Mouse (Mus musculus) stomach, embryonic 16.5 days (tissue): ENCODE measurements around the gene Coq5. TPM values are rescaled to one million over a fixed set of nuclear protein-coding genes. Genes with fewer than 3 reads are reported as not detected.
A peak's percentile ranks its signal among the peaks of the same experiment; 100 is the strongest.

ENCODE experiments used
- ATAC-seq: fragments of 200-750 bp; cut with Nextera tagmentation; 2 replicates; pipeline ENCODE4 v1.8.0; 2017; ENCODE audit warnings: moderate number of reproducible peaks, moderate TSS enrichment; ENCODE audit not compliant: insufficient read depth, low FRiP score
- H3K27ac ChIP-seq: fragments of 300-500 bp; sonication (generic); 2 replicates; pipeline ENCODE4 v1.5.1; 2014; ENCODE audit warnings: low read length
- H3K27me3 ChIP-seq: fragments of 300-500 bp; sonication (generic); 2 replicates; pipeline ENCODE4 v1.6.1; 2014; ENCODE audit warnings: low read length, control low read depth, mixed read lengths; ENCODE audit not compliant: control insufficient read depth, insufficient read depth
- H3K36me3 ChIP-seq: fragments of 300-500 bp; sonication (generic); 2 replicates; pipeline ENCODE4 v1.6.1; 2014; ENCODE audit warnings: low read length; ENCODE audit not compliant: control insufficient read depth, insufficient read depth
- H3K4me1 ChIP-seq: fragments of 300-500 bp; sonication (generic); 2 replicates; pipeline ENCODE4 v1.6.1; 2014; ENCODE audit warnings: low read length, control low read depth, mixed read lengths; ENCODE audit not compliant: control insufficient read depth, insufficient read depth
- H3K4me2 ChIP-seq: fragments of 300-500 bp; sonication (generic); 2 replicates; pipeline ENCODE4 v1.6.1; 2014; ENCODE audit warnings: low read depth, low read length, mixed read lengths
- H3K4me3 ChIP-seq: fragments of 300-500 bp; sonication (generic); replicated peaks from 2 replicates; pipeline ENCODE4 v1.5.1; 2014; ENCODE audit warnings: mild to moderate bottlenecking, low read length
- H3K9ac ChIP-seq: fragments of 300-500 bp; sonication (generic); 2 replicates; pipeline ENCODE4 v1.6.1; 2014; ENCODE audit warnings: low read length
- H3K9me3 ChIP-seq: fragments of 300-500 bp; sonication (generic); replicated peaks from 2 replicates; pipeline ENCODE4 v1.6.1; 2016; ENCODE audit warnings: low read length, control low read depth; ENCODE audit not compliant: control insufficient read depth
- WGBS: fragments of 180-500 bp; shearing (Covaris S2); extraction: QIAGEN DNeasy Blood & Tissue Kit; methylation state at CpG from one replicate; pipeline ENCODE4 v1.1.7; 2014; 5-methylcytosine and 5-hydroxymethylcytosine counted together
- polyA plus RNA-seq: library from polyadenylated mRNA; unstranded; fragments of >200 nt; fragmentation: Nextera tagmentation; extraction: Ambion mirVana; gene quantifications from 2 replicates; pipeline ENCODE4 v1.2.1, GENCODE M21; 2015

The Coq5 gene
- polyA plus RNA-seq, 1 experiment from 2014 or later = 49.2 TPM

DNA sequence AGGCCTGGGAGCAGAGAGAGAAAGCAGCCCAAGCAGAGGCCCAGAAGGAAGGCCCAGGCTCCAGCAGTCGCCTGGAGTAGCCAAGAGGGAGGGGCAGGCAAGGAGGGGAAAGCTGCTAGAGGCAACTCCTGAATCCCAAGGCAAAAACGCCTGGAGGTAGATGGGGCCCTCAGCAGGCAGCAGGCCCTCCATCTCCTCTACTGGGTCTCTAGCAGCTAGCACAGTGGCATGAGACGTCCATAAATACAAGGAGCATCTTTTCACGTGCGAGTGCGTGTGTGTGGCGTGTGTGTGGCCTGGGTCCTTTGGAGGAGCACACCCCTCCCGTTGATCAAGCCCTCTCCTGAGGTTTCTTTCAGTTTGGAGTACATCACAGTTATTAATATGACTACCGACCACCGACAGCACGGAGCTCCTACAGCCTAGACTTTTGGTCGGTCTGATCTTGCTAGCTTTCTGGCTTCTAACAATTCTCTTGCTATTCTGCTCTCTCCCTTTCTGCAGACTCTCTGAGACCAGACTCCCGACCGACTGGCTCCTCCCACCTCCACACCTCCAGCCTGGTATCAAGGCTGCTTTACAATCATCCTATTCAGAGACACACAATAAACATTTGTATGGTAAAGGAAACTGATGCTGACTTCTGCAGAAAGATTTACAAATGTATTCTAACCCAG is 37.6 kb downstream of the Coq5 start:
- Histone ChIP-seq H3K4me2 (peak overlapping the region; percentile 29; the same call in 1 of the 2 replicates), H3K4me1 (peaks cover 37% of the 10 kb centered on the region), H3K36me3 (no peaks in the 10 kb centered on the region), H3K9ac (peak overlapping the region; percentile 67), H3K27me3 (no peaks in the 10 kb centered on the region), H3K9me3 (no peaks in the 10 kb centered on the region), H3K4me3 (no peak overlapping the region), H3K27ac (peak overlapping the region; percentile 92)
- WGBS = 16% methylated on average over 14 of the region's 14 CpGs
- no peak for ATAC-seq

DNA sequence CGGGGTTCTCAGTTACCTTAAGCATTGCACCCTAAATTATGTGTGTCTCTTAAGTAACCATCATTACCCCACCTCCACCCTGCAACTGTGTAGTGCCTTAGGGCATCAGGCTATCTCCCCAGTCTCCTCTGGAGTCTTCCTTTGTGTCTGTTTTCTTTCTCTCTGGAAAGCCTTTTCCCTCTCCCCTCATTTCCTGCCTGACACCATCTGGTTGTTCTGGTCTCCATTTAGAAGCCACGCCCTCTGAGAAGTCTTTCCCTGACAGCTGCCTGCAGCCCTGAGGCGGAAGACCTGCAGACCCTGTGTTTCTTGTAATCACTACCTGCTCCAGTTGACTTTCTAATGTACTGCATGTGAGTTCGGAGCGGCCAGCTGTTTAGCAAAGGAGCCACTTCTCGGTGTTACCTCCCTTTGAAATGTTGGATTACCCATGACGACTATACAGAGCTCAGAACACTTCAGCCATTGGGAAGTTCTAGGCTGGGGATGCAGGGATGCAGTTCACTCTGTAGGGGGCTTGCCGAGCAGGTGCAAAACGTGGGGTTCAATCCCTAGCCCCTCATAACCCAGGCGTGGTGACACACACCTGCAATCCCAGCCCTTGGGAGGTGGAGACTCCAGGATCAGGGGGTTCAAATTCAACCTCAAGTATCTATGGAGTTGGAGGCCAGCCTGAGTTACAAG is 38.3 kb downstream of the Coq5 start:
- no peak overlapping the region; the same call in 1 of the 2 replicates for H3K4me3 ChIP-seq
- peaks cover 37% of the 10 kb centered on the region for H3K4me1 ChIP-seq
- H3K36me3 ChIP-seq = no peaks in the 10 kb centered on the region
- H3K4me2 ChIP-seq = peak overlapping the region; percentile 29
- H3K9me3 ChIP-seq = no peaks in the 10 kb centered on the region
- 7% methylated on average over 10 of the region's 10 CpGs for WGBS
- H3K27ac ChIP-seq = peak overlapping the region; percentile 92
- ATAC-seq = peak; percentile 45; the same call in 1 of the 2 replicates
- H3K27me3 ChIP-seq = no peaks in the 10 kb centered on the region
- H3K9ac ChIP-seq = peak overlapping the region; percentile 67

DNA sequence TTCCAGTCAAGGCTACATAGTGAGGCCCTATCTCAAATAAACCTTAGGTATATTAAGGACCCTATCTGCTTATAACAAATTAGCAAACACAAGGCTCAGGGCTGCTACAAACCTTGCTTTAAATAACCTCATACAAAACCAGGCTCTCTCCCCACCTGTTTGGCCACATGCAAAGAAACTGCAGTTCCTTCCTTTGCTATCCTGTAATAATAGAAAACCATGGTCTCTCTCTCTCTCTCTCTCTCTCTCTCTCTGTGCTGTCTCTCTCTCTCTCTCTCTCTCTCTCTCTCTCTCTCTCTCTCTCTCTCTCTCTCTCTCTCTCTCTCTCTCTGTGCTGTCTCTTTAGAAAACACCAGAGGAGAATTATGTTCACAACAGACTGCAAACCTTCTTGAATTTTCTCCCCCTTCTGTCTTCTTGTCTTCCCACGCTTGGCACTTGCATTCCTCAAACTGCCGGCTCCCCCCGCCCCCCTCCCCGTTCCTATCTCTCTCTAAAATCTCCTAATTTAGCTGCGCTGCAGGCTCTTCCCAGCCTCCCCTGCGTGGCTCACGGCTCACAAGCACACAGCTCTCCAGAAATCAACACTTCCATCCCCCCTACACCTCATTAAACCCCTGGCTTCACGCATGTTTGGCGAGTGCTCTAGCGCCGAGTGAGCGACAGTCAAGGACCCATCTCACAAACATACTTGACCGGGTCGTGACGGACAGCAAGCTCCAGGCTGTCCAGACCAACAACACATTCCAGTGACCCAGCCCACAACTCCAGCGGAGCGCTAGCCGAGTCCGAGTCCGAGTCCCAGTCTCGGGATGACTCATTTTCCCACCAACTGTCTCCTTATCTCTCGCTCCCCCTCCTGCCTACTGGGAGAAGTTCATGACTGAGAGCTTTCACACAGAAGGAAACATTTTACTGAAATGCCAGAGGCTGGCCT is 39.8 kb downstream of the Coq5 start:
- Histone ChIP-seq H3K36me3 (no peaks in the 10 kb centered on the region), H3K9ac (peak overlapping the region; percentile 68), H3K9me3 (no peaks in the 10 kb centered on the region), H3K27me3 (no peaks in the 10 kb centered on the region), H3K4me1 (peaks cover 28% of the 10 kb centered on the region), H3K4me3 (peak overlapping the region; percentile 46), H3K4me2 (peak overlapping the region; percentile 70), H3K27ac (peak overlapping the region; percentile 92)
- WGBS = 1% methylated on average over 22 of the region's 22 CpGs
- peak; percentile 79; the same call in 1 of the 2 replicates for ATAC-seq

DNA sequence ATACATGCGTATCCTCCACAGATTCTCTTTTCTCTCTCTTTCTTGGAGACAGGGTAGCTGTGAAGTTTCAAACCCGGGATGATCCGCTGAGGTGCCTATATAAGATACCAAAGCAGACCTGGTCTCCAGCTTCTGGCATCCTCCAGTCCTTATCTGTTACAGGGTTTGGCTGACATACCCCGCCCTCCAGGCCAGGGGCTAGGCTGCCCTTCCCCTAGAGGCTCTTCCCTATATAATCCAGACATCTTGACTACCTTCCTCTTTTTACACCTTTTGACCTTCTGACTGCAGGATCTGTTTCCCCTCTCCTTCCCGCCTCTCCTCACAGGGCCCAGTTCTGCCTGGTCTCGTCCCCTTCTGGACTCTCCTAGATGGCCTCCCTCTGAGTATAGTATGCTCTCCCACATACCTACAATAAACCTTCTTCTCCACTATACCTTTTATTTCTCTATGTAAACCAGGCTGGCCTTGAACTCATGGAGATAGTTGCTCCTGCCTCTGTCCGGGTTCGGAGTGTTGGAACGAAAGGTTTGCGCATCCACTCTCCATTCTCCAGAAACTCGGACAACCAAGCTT is 46.9 kb downstream of the Coq5 start:
- peaks cover 20% of the 10 kb centered on the region for H3K4me1 ChIP-seq
- peak overlapping the region; percentile 94 for H3K4me3 ChIP-seq
- no peaks in the 10 kb centered on the region for H3K9me3 ChIP-seq
- H3K27ac ChIP-seq = peak overlapping the region; percentile 67
- H3K27me3 ChIP-seq = no peaks in the 10 kb centered on the region
- 16% methylated on average over 11 of the region's 11 CpGs for WGBS
- peak; percentile 41; the same call in 1 of the 2 replicates for ATAC-seq
- no peaks in the 10 kb centered on the region for H3K36me3 ChIP-seq
- peak overlapping the region; percentile 74 for H3K4me2 ChIP-seq
- peak overlapping the region; percentile 95 for H3K9ac ChIP-seq

DNA sequence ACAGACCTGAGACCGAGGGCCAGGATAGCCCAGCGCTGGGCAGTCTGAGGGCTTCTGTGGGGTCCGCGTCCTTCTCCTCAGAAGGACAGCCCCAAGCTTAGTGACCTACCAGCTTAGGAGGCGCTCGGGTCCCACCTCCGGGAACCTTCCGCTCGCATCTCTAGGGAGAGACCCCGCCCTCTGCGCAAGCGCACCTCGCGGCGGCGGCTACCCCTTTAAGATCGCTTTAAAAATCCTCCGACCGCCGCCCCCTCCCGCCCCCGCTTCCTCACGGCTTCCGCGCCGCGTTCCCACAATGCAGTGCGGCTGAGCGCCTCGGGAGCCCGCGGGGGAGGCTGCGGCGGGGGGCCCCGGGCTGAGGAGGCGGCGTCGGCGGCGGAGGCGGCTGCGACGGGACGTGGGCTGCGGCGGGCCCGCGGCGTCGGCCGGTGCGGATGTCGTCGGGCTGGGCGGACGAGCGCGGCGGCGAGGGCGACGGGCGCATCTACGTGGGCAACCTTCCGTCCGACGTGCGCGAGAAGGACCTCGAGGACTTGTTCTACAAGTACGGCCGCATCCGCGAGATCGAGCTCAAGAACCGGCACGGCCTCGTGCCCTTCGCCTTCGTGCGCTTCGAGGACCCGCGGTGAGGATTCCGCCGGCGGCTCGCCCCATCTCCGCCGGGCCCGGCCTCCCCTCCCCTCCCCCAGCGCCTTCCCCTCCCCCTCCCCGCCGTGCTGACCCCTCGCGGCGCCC is 47.6 kb downstream of the Coq5 start, which contains the start of gene Srsf9:
Gene Srsf9, plus strand, starts transcription at position 303 of the 735 bp plus-strand sequence.
- Histone ChIP-seq H3K4me2 (peak within 1 kb of the TSS; percentile 74), H3K4me3 (peak within 1 kb of the TSS; percentile 94), H3K4me1 (peaks cover 20% of the 10 kb centered on the region), H3K27me3 (no peaks in the 10 kb centered on the region), H3K9me3 (no peaks in the 10 kb centered on the region), H3K27ac (peak within 1 kb of the TSS; percentile 85), H3K9ac (peak within 1 kb of the TSS; percentile 95), H3K36me3 (no peaks in the 10 kb centered on the region)
- ATAC-seq = peak; percentile 96
- under 1% methylated on average over 92 of the region's 97 CpGs for WGBS

DNA sequence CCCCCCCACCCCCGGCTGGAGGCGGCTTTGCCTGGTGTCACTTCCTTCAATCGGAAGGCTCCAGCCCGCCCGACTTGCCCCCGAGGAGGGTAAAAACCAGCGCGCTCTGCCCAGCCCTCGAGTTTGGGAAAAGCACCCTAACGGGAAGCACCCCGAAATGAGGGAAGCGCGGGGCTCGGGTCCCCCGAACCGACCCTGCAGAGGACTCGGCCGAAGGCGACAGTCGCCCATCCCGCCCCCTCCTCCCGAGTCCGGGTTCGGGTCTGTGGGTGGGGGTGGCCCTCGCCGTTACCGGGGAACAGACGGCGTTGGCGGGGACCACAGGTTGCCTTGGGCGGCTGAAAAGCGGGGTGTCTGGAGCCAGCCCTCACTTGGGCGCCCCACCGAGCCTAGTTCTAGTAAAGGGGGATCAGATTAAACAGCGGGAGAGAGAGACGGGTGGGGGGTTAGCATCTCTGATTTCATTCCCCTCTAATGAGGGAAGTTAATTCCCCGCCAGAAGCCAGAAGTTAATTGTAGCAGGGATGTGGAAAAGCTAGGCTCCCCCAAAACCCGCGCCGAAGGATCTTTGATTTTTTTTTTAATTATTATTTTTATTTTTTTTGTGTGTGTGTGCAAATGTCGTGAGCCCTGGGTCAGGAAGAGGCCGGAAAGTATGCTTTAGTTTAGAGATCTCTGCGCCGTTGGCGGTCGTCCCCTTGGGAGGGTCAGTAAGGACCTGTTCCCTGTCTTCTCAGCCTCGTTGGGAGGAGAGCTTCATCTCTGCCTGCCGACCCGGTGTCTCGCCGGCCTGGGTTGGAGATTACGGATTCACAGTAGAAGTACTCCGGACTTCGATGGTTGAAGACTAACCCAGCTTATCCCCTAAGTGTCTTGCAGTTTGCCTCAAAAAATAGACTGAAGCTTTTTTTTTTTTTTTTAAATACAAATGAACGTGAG is 48.4 kb downstream of the Coq5 start:
- Histone ChIP-seq H3K27me3 (no peaks in the 10 kb centered on the region), H3K9ac (peak overlapping the region; percentile 95), H3K4me1 (peaks cover 20% of the 10 kb centered on the region), H3K27ac (peak overlapping the region; percentile 85), H3K4me3 (peak overlapping the region; percentile 94), H3K36me3 (0 out of 2 replicates have a peak, but pooled peaks cover 1% of the 10 kb centered on the region), H3K9me3 (no peaks in the 10 kb centered on the region), H3K4me2 (peak overlapping the region; percentile 74)
- ATAC-seq = peak; percentile 14; the same call in 1 of the 2 replicates
- under 1% methylated on average over 55 of the region's 55 CpGs for WGBS

DNA sequence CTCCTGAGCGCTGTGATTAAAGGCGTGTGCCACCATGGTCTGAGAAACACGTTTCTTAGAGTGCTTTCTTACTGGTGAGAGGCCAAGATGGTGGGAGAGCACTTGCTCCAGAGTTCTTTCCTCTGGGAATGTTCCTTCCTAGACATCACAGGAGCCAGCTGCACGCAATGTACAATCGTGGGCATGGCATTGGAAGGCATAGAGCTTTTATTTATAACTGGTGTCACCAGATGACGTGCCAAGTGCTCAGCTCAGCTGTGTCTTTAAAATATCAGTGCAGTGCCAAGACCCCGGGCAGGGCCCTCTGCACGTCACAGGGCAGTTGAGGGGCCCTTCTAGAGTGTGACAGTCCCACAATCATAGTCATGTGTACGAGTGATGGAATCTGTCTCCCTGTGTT is 51.5 kb downstream of the Coq5 start:
- ATAC-seq = no peak
- H3K36me3 ChIP-seq = peaks cover 11% of the 10 kb centered on the region

More for the DNA sequence above, 51.5 kb downstream of the Coq5 start:
- no peak overlapping the region for H3K9ac ChIP-seq
- H3K9me3 ChIP-seq = no peaks in the 10 kb centered on the region
- peaks cover 16% of the 10 kb centered on the region for H3K4me1 ChIP-seq
- H3K4me2 ChIP-seq = no peak overlapping the region
- H3K27me3 ChIP-seq = no peaks in the 10 kb centered on the region
- no peak overlapping the region for H3K4me3 ChIP-seq
- no peak overlapping the region for H3K27ac ChIP-seq
- WGBS = 80% methylated on average over 9 of the region's 9 CpGs
